ENCODE assay signal across 8 mouse cellular contexts in genomic region chr13:42818378-42818777, GRCm38 (mm10).
DNase-seq lines count a peak whose midpoint lies in the region; ATAC-seq and TF ChIP-seq lines count a peak whose summit lies in the region.

No protein-coding gene starts in this region.

- H3K36me3 ChIP-seq in MEL (ENCODE audit: control insufficient read depth in 1 of 2, insufficient read depth in 2 of 2, low read length in 2 of 2) = no peaks in the 10 kb centered on the region
- no peaks in the 10 kb centered on the region for H3K36me3 ChIP-seq in liver, postnatal 0 days (replicated peaks; ENCODE audit: insufficient read depth, low read length)
- H3K36me3 ChIP-seq in spleen, adult 2 months (ENCODE audit: control insufficient read depth, insufficient read depth, low read length) = no peaks in the 10 kb centered on the region

- no peak overlapping the region for H3K4me3 ChIP-seq in layer of hippocampus, adult 2 months
- no peak overlapping the region for H3K4me3 ChIP-seq in MEL (ENCODE audit: control insufficient read depth in 1 of 2, insufficient read depth in 1 of 2, low read depth in 2 of 2, low read length in 2 of 2)
- no peak overlapping the region for H3K4me3 ChIP-seq in liver, postnatal 0 days (ENCODE audit: low read depth, low read length)
- no peak overlapping the region for H3K4me3 ChIP-seq in spleen, adult 2 months (ENCODE audit: extremely low read depth, insufficient read depth, insufficient read length)

- no peak for TF ChIP-seq EP300 in MEL (IDR thresholded peaks at IDR 0.05; ENCODE audit: low read depth in 1 of 2, low read length in 2 of 2)
- TF ChIP-seq EP300 in liver, postnatal 0 days (IDR thresholded peaks at IDR 0.05; ENCODE audit: low read depth) = no peak

- no peak overlapping the region for H3K4me2 ChIP-seq in liver, postnatal 0 days (ENCODE audit: low read depth, low read length)

- no peaks in the 10 kb centered on the region for H3K27me3 ChIP-seq in MEL (ENCODE audit: control insufficient read depth in 1 of 2, insufficient read depth in 2 of 2, low read length in 2 of 2)
- no peaks in the 10 kb centered on the region for H3K27me3 ChIP-seq in liver, postnatal 0 days (ENCODE audit: insufficient read depth, low read length)
- H3K27me3 ChIP-seq in spleen, adult 2 months (ENCODE audit: control insufficient read depth, insufficient read depth, low read length) = no peaks in the 10 kb centered on the region

- 43% methylated on average over 10 of the region's 10 CpGs for WGBS in liver, postnatal 0 days (ENCODE audit: insufficient replicate concordance)
- WGBS in spleen, adult 2 months = 44% methylated on average over 10 of the region's 10 CpGs

- DNase-seq in layer of hippocampus, adult 2 months (ENCODE audit: low spot score in 2 of 2) = peak; percentile 52 to 65
- DNase-seq in layer of hippocampus, adult 9-10 months (ENCODE audit: low spot score) = no peak
- peak; percentile 18 for DNase-seq in MEL (ENCODE audit: low read depth, low spot score)
- DNase-seq in c-Kit-positive CD71-negative TER-119-negative erythroid progenitor cells, embryonic 14.5 days (ENCODE audit: low read depth) = peak; percentile 33
- DNase-seq in gastrocnemius, postnatal 10 days = peak; percentile 57
- DNase-seq in liver, postnatal 0 days = peak; percentile 72
- DNase-seq in spleen, adult 2 months (ENCODE audit: low read depth in 1 of 2, low spot score in 2 of 2) = peak in 1 of 2 experiments; percentile 50

- no peak for TF ChIP-seq POLR2A in MEL (IDR thresholded peaks at IDR 0.05; ENCODE audit: control insufficient read depth in 1 of 2, insufficient read depth in 1 of 2, low read depth in 1 of 2, low read length in 2 of 2, poor library complexity in 1 of 2)
- no peak for TF ChIP-seq POLR2A in spleen, adult 2 months (IDR thresholded peaks at IDR 0.05; ENCODE audit: low read depth, low read length)

- H3K4me1 ChIP-seq in MEL (ENCODE audit: control insufficient read depth in 1 of 2, insufficient read depth in 2 of 2, low read length in 2 of 2) = no peaks in the 10 kb centered on the region
- no peaks in the 10 kb centered on the region for H3K4me1 ChIP-seq in liver, postnatal 0 days (ENCODE audit: insufficient read depth)
- no peaks in the 10 kb centered on the region for H3K4me1 ChIP-seq in spleen, adult 2 months (ENCODE audit: control insufficient read depth, insufficient read depth, insufficient read length)

- H3K79me2 ChIP-seq in MEL (ENCODE audit: control insufficient read depth, insufficient read depth, low read length, poor library complexity) = no peaks in the 10 kb centered on the region; the same call in 1 of the 2 replicates

- H3K9ac ChIP-seq in MEL (ENCODE audit: control insufficient read depth, low read depth, low read length, poor library complexity, severe bottlenecking) = no peak overlapping the region
- no peak overlapping the region for H3K9ac ChIP-seq in liver, postnatal 0 days (replicated peaks)

- no peak for ATAC-seq in liver, postnatal 0 days
- no peak for ATAC-seq in inflammation-experienced regulatory T-cells, adult 6 months

- no peaks in the 10 kb centered on the region for H3K9me3 ChIP-seq in MEL (replicated peaks; ENCODE audit: insufficient read depth, low read length)
- H3K9me3 ChIP-seq in liver, postnatal 0 days (ENCODE audit: low read length) = no peaks in the 10 kb centered on the region

- TF ChIP-seq CTCF in layer of hippocampus, adult 2 months (conservative IDR thresholded peaks at IDR 0.05) = peak; percentile 82
- TF ChIP-seq CTCF in MEL (IDR thresholded peaks at IDR 0.05 in 2 of 3, conservative IDR thresholded peaks at IDR 0.05 in 1 of 3; ENCODE audit: control insufficient read depth in 1 of 3, insufficient read depth in 1 of 3, low read depth in 2 of 3, low read length in 3 of 3, poor library complexity in 1 of 3, severe bottlenecking in 1 of 3) = peak; percentile 40 to 61 (median 44); a peak in 5 of 6 replicates
- peak; percentile 76 for TF ChIP-seq CTCF in liver, postnatal 0 days (IDR thresholded peaks at IDR 0.05; ENCODE audit: low read depth)
- peak; percentile 62; the same call in 1 of the 2 replicates for TF ChIP-seq CTCF in spleen, adult 2 months (IDR thresholded peaks at IDR 0.05; ENCODE audit: extremely low read depth, insufficient read depth, insufficient read length, insufficient replicate concordance)

- no peak overlapping the region for H3K27ac ChIP-seq in layer of hippocampus, adult 2 months
- H3K27ac ChIP-seq in MEL (ENCODE audit: control insufficient read depth, low read depth, low read length) = no peak overlapping the region
- H3K27ac ChIP-seq in liver, postnatal 0 days (ENCODE audit: low read depth) = no peak overlapping the region
- no peak overlapping the region for H3K27ac ChIP-seq in spleen, adult 2 months (ENCODE audit: insufficient read depth, low read length)

- TF ChIP-seq RAD21 in MEL (IDR thresholded peaks at IDR 0.05; ENCODE audit: low read depth, low read length) = 0 out of 2 replicates have a peak, but pooled peaks have one; percentile 2

TF ChIP-seq in MEL, 35 proteins besides CTCF, POLR2A, EP300 and RAD21:
- no peak for TF ChIP-seq SIN3A (IDR thresholded peaks at IDR 0.05; ENCODE audit: low read length)
- TF ChIP-seq SMC3 (IDR thresholded peaks at IDR 0.05; ENCODE audit: low read depth, low read length) = peak; percentile 22
- no peak for TF ChIP-seq NRF1 (IDR thresholded peaks at IDR 0.05; ENCODE audit: insufficient read depth, low read depth, low read length, poor library complexity, severe bottlenecking)
